Mouse (Mus musculus) spleen, adult 2 months (tissue): Measurements from ENCODE around the gene Ccdc15. TPM values are rescaled to one million over a fixed set of nuclear protein-coding genes. Genes with fewer than 3 reads are reported as not detected.

Experiments used
- DNase-seq, 2 experiments: peaks; one replicate each; pipeline versions ENCODE4 v3.0.0 to v3.0.0-alpha.2; 2012 to 2021; ENCODE audit warnings: low spot score in 2 of 2, low read depth in 1 of 2
- H3K27ac ChIP-seq: fragments of 200-500 bp; 2 replicates; pipeline ENCODE4 v1.5.1; 2012; ENCODE audit warnings: low read length, inconsistent platforms; ENCODE audit not compliant: insufficient read depth
- H3K27me3 ChIP-seq: fragments of 200-500 bp; 2 replicates; pipeline ENCODE4 v1.6.1; 2012; ENCODE audit warnings: mild to moderate bottlenecking, moderate library complexity, low read length, inconsistent platforms; ENCODE audit not compliant: control insufficient read depth, insufficient read depth
- H3K36me3 ChIP-seq: fragments of 200-500 bp; 2 replicates; pipeline ENCODE4 v1.6.1; 2012; ENCODE audit warnings: mild to moderate bottlenecking, low read length, inconsistent platforms; ENCODE audit not compliant: control insufficient read depth, insufficient read depth
- H3K4me1 ChIP-seq: fragments of 200-500 bp; 2 replicates; pipeline ENCODE4 v1.6.1; 2011; ENCODE audit warnings: inconsistent platforms; ENCODE audit not compliant: control insufficient read depth, insufficient read depth, insufficient read length
- H3K4me3 ChIP-seq: fragments of 200-500 bp; 2 replicates; pipeline ENCODE4 v1.5.1; 2011; ENCODE audit warnings: mild to moderate bottlenecking, inconsistent platforms; ENCODE audit not compliant: insufficient read depth, insufficient read length; ENCODE audit errors: extremely low read depth
- CTCF ChIP-seq: fragments of 200-500 bp; IDR thresholded peaks from 2 replicates; pipeline ENCODE4 v1.5.1; 2011; ENCODE audit warnings: mild to moderate bottlenecking, inconsistent platforms; ENCODE audit not compliant: insufficient read depth, insufficient read length, insufficient replicate concordance; ENCODE audit errors: extremely low read depth
- POLR2A ChIP-seq: fragments of 200-500 bp; IDR thresholded peaks from 2 replicates; pipeline ENCODE4 v1.6.1; 2011; ENCODE audit warnings: low read depth, low read length, inconsistent platforms
- WGBS: fragments of 180-500 bp; shearing (Covaris S2); methylation state at CpG from one replicate; pipeline ENCODE4 v1.1.7; 2018; 5-methylcytosine and 5-hydroxymethylcytosine counted together
- polyA plus RNA-seq: library from polyadenylated mRNA; depleted of rRNA; stranded (reverse); fragments of >200 nt; gene quantifications from 2 replicates; pipeline ENCODE4 v1.2.3, GENCODE M21; 2012

Ccdc15 gene
- polyA plus RNA-seq, 1 experiment: 1.4 TPM

- 95% methylated on average over 2 of the region's 2 CpGs for WGBS
- no peak overlapping the region for H3K27ac ChIP-seq
- H3K36me3 ChIP-seq: no peaks in the 10 kb centered on the region
- no peak overlapping the region for H3K4me3 ChIP-seq
- TF ChIP-seq POLR2A: no peak
- TF ChIP-seq CTCF: no peak
- no peaks in the 10 kb centered on the region for H3K27me3 ChIP-seq
- H3K4me1 ChIP-seq: no peaks in the 10 kb centered on the region
- DNase-seq: no peak
Measured at GRCm38 (mm10) chr9:37266622-37267021, 81.6 kb downstream of the Ccdc15 start.

- peak in 1 of 2 experiments; percentile 62 for DNase-seq
- Histone ChIP-seq H3K4me1 (peaks cover 5% of the 10 kb centered on the region; the same call in 1 of the 2 replicates), H3K27me3 (no peaks in the 10 kb centered on the region), H3K4me3 (peak overlapping the region; percentile 78), H3K36me3 (no peaks in the 10 kb centered on the region), H3K27ac (peak overlapping the region; percentile 97)
- peak; percentile 48; the same call in 1 of the 2 replicates for TF ChIP-seq CTCF
- TF ChIP-seq POLR2A: no peak
- 13% methylated on average over 7 of the region's 7 CpGs for WGBS
Measured at GRCm38 (mm10) chr9:37255889-37256225, 92.4 kb downstream of the Ccdc15 start.

- DNase-seq: peak; percentile 70 to 88
- WGBS: under 1% methylated on average over 38 of the region's 38 CpGs
- TF ChIP-seq POLR2A: peak; percentile 31; the same call in 1 of the 2 replicates
- no peak for TF ChIP-seq CTCF
- H3K36me3 ChIP-seq: no peaks in the 10 kb centered on the region
- H3K27me3 ChIP-seq: no peaks in the 10 kb centered on the region
- H3K27ac ChIP-seq: peak within 1 kb of the TSS; percentile 97
- peaks cover 5% of the 10 kb centered on the region; the same call in 1 of the 2 replicates for H3K4me1 ChIP-seq
- peak within 1 kb of the TSS; percentile 78 for H3K4me3 ChIP-seq
Measured at GRCm38 (mm10) chr9:37255149-37255888, 92.9 kb downstream of the Ccdc15 start, which contains the start of gene Slc37a2. TSS of gene Slc37a2 (minus strand) at chr9:37255738.

- no peak for TF ChIP-seq CTCF
- TF ChIP-seq POLR2A: no peak
- DNase-seq: no peak
- Histone ChIP-seq H3K36me3 (no peaks in the 10 kb centered on the region), H3K27me3 (no peaks in the 10 kb centered on the region), H3K4me3 (peak overlapping the region; percentile 78), H3K4me1 (peaks cover 5% of the 10 kb centered on the region; the same call in 1 of the 2 replicates), H3K27ac (peak overlapping the region; percentile 97)
- 44% methylated on average over 6 of the region's 6 CpGs for WGBS
Measured at GRCm38 (mm10) chr9:37254531-37255110, 93.6 kb downstream of the Ccdc15 start.

- Histone ChIP-seq H3K4me3 (no peak overlapping the region), H3K27ac (no peak overlapping the region), H3K36me3 (no peaks in the 10 kb centered on the region), H3K27me3 (no peaks in the 10 kb centered on the region), H3K4me1 (peaks cover 16% of the 10 kb centered on the region; the same call in 1 of the 2 replicates)
- DNase-seq: no peak
- no peak for TF ChIP-seq CTCF
- TF ChIP-seq POLR2A: no peak
- WGBS: 88% methylated on average over 6 of the region's 6 CpGs
Measured at GRCm38 (mm10) chr9:37250631-37251030, 97.6 kb downstream of the Ccdc15 start.

GRCm38 (mm10) chr9:37249976-37250375, 98.3 kb downstream of the Ccdc15 start:
- DNase-seq: no peak
- Histone ChIP-seq H3K4me3 (no peak overlapping the region), H3K36me3 (no peaks in the 10 kb centered on the region), H3K4me1 (peaks cover 21% of the 10 kb centered on the region; the same call in 1 of the 2 replicates), H3K27ac (no peak overlapping the region), H3K27me3 (no peaks in the 10 kb centered on the region)
- 90% methylated on average over 3 of the region's 3 CpGs for WGBS
- TF ChIP-seq POLR2A: no peak
- no peak for TF ChIP-seq CTCF
